Mouse (Mus musculus) kidney, postnatal 36 days (tissue): ENCODE data around the gene Mrpl1.

Experiments used
- DNase-seq, 2 experiments: peaks; one replicate each; pipeline ENCODE4 v3.0.0; 2021 to 2022; ENCODE audit warnings: mixed read lengths in 2 of 2

Gene Mrpl1

DNA sequence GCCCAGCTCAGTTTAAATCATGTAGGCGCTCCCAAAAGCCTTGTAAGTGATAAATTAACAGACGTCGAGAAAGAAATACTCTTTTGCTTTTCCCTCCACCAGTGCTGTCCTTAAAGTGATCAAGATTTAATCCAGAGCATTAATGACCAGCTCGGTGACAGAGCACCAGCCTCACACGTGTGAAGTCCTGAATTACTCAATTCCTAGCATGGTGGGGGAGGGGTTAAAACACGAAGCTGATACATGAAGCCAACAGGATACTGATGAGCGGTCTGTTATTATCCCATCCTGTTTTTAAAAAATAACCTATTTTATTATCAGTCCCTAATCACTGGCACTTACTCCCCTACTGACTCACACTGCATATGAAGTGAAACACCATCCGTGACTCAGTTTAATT is 102.4 kb downstream of the Mrpl1 start:
- DNase-seq = no peak
